Mouse (Mus musculus): ENCODE data around the gene Tmem115.
"Not testable (repeated sequence)": the region's sequence is repeated elsewhere in the genome, so short reads cannot be mapped to it uniquely, and the experiment has no call there.

Tmem115 gene

GRCm38 (mm10) chr9:107571534-107572326 is 38.0 kb downstream of the Tmem115 start:
- DNase-seq (ENCODE audit: low spot score in 2 of 2): no peak

GRCm38 (mm10) chr9:107572327-107572662 is 38.5 kb downstream of the Tmem115 start:
- DNase-seq (ENCODE audit: low spot score in 2 of 2): no peak

GRCm38 (mm10) chr9:107573774-107574173 is 40.0 kb downstream of the Tmem115 start:
- DNase-seq (ENCODE audit: low spot score in 2 of 2): not testable (repeated sequence)

- no peak for DNase-seq (ENCODE audit: low spot score in 2 of 2)
These were observed 42.0 kb downstream of the Tmem115 start for GRCm38 (mm10) chr9:107575579-107576356.

GRCm38 (mm10) chr9:107576357-107577107 is 42.8 kb downstream of the Tmem115 start, which contains the start of gene Hyal1:
Gene Hyal1 (plus strand): TSS chr9:107576927.
- no peak for DNase-seq (ENCODE audit: low spot score in 2 of 2)

- DNase-seq (ENCODE audit: low spot score in 2 of 2): no peak
These were observed 44.1 kb downstream of the Tmem115 start for GRCm38 (mm10) chr9:107577871-107578270.

GRCm38 (mm10) chr9:107578587-107578986 is 44.8 kb downstream of the Tmem115 start, which contains the start of gene Naa80:
Gene Naa80 (plus strand): TSS chr9:107578887.
- DNase-seq (ENCODE audit: low spot score in 2 of 2): no peak

- no peak for DNase-seq (ENCODE audit: low spot score in 2 of 2)
These were observed 45.5 kb downstream of the Tmem115 start for GRCm38 (mm10) chr9:107579023-107579900.

GRCm38 (mm10) chr9:107580501-107581317 is 47.0 kb downstream of the Tmem115 start, which contains the start of gene Hyal3:
Gene Hyal3 (plus strand): TSS chr9:107580818.
- peak; percentile 81 to 90 for DNase-seq (ENCODE audit: low spot score in 2 of 2)

- no peak for DNase-seq (ENCODE audit: low spot score in 2 of 2)
These were observed 47.8 kb downstream of the Tmem115 start for GRCm38 (mm10) chr9:107581584-107581983.

GRCm38 (mm10) chr9:107582509-107583062 is 48.8 kb downstream of the Tmem115 start:
- DNase-seq (ENCODE audit: low spot score in 2 of 2): no peak

GRCm38 (mm10) chr9:107583174-107583573 is 49.4 kb downstream of the Tmem115 start:
- no peak for DNase-seq (ENCODE audit: low spot score in 2 of 2)

GRCm38 (mm10) chr9:107586504-107586903 is 52.8 kb downstream of the Tmem115 start:
- no peak for DNase-seq (ENCODE audit: low spot score in 2 of 2)

- peak; percentile 98 to 99 for DNase-seq (ENCODE audit: low spot score in 2 of 2)
These were observed 53.5 kb downstream of the Tmem115 start, which contains the start of gene Ifrd2 for GRCm38 (mm10) chr9:107586974-107587832. Gene Ifrd2 (plus strand): TSS chr9:107587642.

GRCm38 (mm10) chr9:107587833-107588639 is 54.3 kb downstream of the Tmem115 start:
- no peak for DNase-seq (ENCODE audit: low spot score in 2 of 2)

All from left cerebral cortex, adult 9 months (tissue).